Mouse (Mus musculus) MEL (cell line): ENCODE measurements around the gene Hspg2.

Source experiments
- CTCF ChIP-seq, 3 experiments: IDR thresholded peaks in 2 of 3; conservative IDR thresholded peaks in 1 of 3; 2 replicates each; pipeline ENCODE4 v1.5.1; 2011 to 2012; ENCODE audit warnings: low read length in 3 of 3, low read depth in 2 of 3, mild to moderate bottlenecking in 2 of 3, improper control_type of control experiment in 1 of 3, inconsistent platforms in 1 of 3, mixed read lengths in 1 of 3, moderate library complexity in 1 of 3; ENCODE audit not compliant: control insufficient read depth in 1 of 3, insufficient read depth in 1 of 3, poor library complexity in 1 of 3, severe bottlenecking in 1 of 3
- ETS1 ChIP-seq: IDR thresholded peaks from 2 replicates; pipeline ENCODE4 v1.6.1; 2012; ENCODE audit warnings: low read depth, mild to moderate bottlenecking, inconsistent platforms, low read length, improper control_type of control experiment, moderate library complexity
- HCFC1 ChIP-seq: IDR thresholded peaks from 2 replicates; pipeline ENCODE4 v1.6.1; 2012; ENCODE audit warnings: low read depth, mild to moderate bottlenecking, inconsistent platforms, low read length, improper control_type of control experiment, moderate library complexity
- MAFK ChIP-seq: IDR thresholded peaks from 2 replicates; pipeline ENCODE4 v1.6.1; 2011; ENCODE audit warnings: low read depth, mild to moderate bottlenecking, low read length, improper control_type of control experiment, borderline replicate concordance
- POLR2A ChIP-seq, 2 experiments: IDR thresholded peaks; 2 replicates each; pipeline ENCODE4 v1.6.1; 2011 to 2012; ENCODE audit warnings: low read length in 2 of 2, mild to moderate bottlenecking in 2 of 2, control low read depth in 1 of 2, improper control_type of control experiment in 1 of 2, low read depth in 1 of 2, moderate library complexity in 1 of 2; ENCODE audit not compliant: control insufficient read depth in 1 of 2, insufficient read depth in 1 of 2, poor library complexity in 1 of 2
- POLR2AphosphoS2 ChIP-seq: IDR thresholded peaks from 2 replicates; pipeline ENCODE4 v1.6.1; 2011; ENCODE audit warnings: low read length, improper control_type of control experiment
- RCOR1 ChIP-seq: IDR thresholded peaks from 2 replicates; pipeline ENCODE4 v1.6.1; 2012; ENCODE audit warnings: low read depth, mild to moderate bottlenecking, inconsistent platforms, low read length, improper control_type of control experiment
- SMC3 ChIP-seq: IDR thresholded peaks from 2 replicates; pipeline ENCODE4 v1.6.1; 2011; ENCODE audit warnings: low read depth, low read length, improper control_type of control experiment
- USF1 ChIP-seq: IDR thresholded peaks from 2 replicates; pipeline ENCODE4 v1.6.1; 2014; ENCODE audit warnings: low read depth, mild to moderate bottlenecking, inconsistent platforms, low read length, improper control_type of control experiment, moderate library complexity
- ZC3H11A ChIP-seq: IDR thresholded peaks from 2 replicates; pipeline ENCODE4 v1.6.1; 2012; ENCODE audit warnings: low read depth, mild to moderate bottlenecking, inconsistent platforms, low read length, improper control_type of control experiment

DNA sequence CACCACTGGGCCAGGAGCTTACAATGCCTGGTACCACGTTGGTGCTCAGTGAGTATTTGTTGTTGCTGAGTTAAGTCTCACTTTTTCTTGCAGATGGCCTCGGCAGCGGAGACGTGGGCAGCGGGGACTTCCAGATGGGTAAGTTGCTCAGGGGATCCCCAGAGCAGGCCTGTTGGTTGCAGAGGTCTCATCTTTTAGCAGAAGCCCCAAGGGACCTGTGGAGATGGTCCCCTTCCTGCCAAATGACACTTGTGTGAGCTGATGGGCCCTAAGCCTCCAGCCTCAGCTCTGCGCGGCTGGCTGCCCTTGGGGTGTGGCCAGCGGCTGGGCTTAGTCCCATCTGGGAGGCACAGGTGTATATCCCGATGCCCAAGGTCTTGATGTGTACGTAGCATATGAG, 33.6 kb downstream of the Hspg2 start:
- no peak for TF ChIP-seq CTCF (IDR thresholded peaks at IDR 0.05 in 2 of 3, conservative IDR thresholded peaks at IDR 0.05 in 1 of 3; ENCODE audit: control insufficient read depth in 1 of 3, insufficient read depth in 1 of 3, low read depth in 2 of 3, low read length in 3 of 3, poor library complexity in 1 of 3, severe bottlenecking in 1 of 3)
- no peak for TF ChIP-seq POLR2A (IDR thresholded peaks at IDR 0.05; ENCODE audit: control insufficient read depth in 1 of 2, insufficient read depth in 1 of 2, low read depth in 1 of 2, low read length in 2 of 2, poor library complexity in 1 of 2)
- no peak for TF ChIP-seq RCOR1
- no peak for TF ChIP-seq ZC3H11A
- TF ChIP-seq ETS1, result no peak
- TF ChIP-seq MAFK, result no peak
- TF ChIP-seq SMC3, result no peak
- no peak for TF ChIP-seq POLR2AphosphoS2
- TF ChIP-seq HCFC1, result no peak
- TF ChIP-seq USF1, result no peak
